Mouse (Mus musculus) heart, embryonic 16.5 days (tissue): ENCODE measurements around the gene Cnih3. TPM values are rescaled to one million over a fixed set of nuclear protein-coding genes. Genes with fewer than 3 reads are reported as not detected.

Experiments used
- ATAC-seq: fragments of 200-750 bp; cut with Nextera tagmentation; replicated peaks from 2 replicates; pipeline ENCODE4 v1.8.0; 2017; ENCODE audit warnings: moderate number of reproducible peaks; ENCODE audit not compliant: insufficient read depth, low FRiP score; ENCODE audit errors: extremely low read depth
- H3K27ac ChIP-seq: fragments of 300-500 bp; sonication (generic); 2 replicates; pipeline ENCODE4 v1.5.1; 2014; ENCODE audit warnings: mild to moderate bottlenecking, low read length, control low read depth, moderate library complexity
- H3K27me3 ChIP-seq: fragments of 300-500 bp; sonication (generic); 2 replicates; pipeline ENCODE4 v1.6.1; 2014; ENCODE audit warnings: low read length, mixed read lengths; ENCODE audit not compliant: control insufficient read depth, insufficient read depth
- H3K36me3 ChIP-seq: fragments of 300-500 bp; sonication (generic); 2 replicates; pipeline ENCODE4 v1.6.1; 2014; ENCODE audit not compliant: control insufficient read depth, insufficient read depth
- H3K4me1 ChIP-seq: fragments of 300-500 bp; sonication (generic); 2 replicates; pipeline ENCODE4 v1.6.1; 2014; ENCODE audit warnings: low read length, mixed read lengths; ENCODE audit not compliant: control insufficient read depth, insufficient read depth
- H3K4me2 ChIP-seq: fragments of 300-500 bp; sonication (generic); 2 replicates; pipeline ENCODE4 v1.6.1; 2014; ENCODE audit warnings: low read depth, mild to moderate bottlenecking, control low read depth, low read length
- H3K4me3 ChIP-seq: fragments of 300-500 bp; sonication (generic); 2 replicates; pipeline ENCODE4 v1.5.1; 2014; ENCODE audit warnings: mild to moderate bottlenecking, control low read depth, low read length
- H3K9ac ChIP-seq: fragments of 300-500 bp; sonication (generic); 2 replicates; pipeline ENCODE4 v1.6.1; 2014; ENCODE audit warnings: low read length, control low read depth
- H3K9me3 ChIP-seq: fragments of 300-500 bp; sonication (generic); replicated peaks from 2 replicates; pipeline ENCODE4 v1.6.1; 2016; ENCODE audit warnings: low read length; ENCODE audit not compliant: control insufficient read depth
- WGBS: fragments of 180-500 bp; shearing (Covaris S2); extraction: QIAGEN DNeasy Blood & Tissue Kit; methylation state at CpG from one replicate; pipeline ENCODE4 v1.1.7; 2014; 5-methylcytosine and 5-hydroxymethylcytosine counted together
- polyA plus RNA-seq: library from polyadenylated mRNA; unstranded; fragments of >200 nt; fragmentation: Nextera tagmentation; extraction: Ambion mirVana; gene quantifications from 2 replicates; pipeline ENCODE4 v1.2.1, GENCODE M21; 2015

Gene Cnih3
- polyA plus RNA-seq, 1 experiment from 2014 or later, result not detected

DNA sequence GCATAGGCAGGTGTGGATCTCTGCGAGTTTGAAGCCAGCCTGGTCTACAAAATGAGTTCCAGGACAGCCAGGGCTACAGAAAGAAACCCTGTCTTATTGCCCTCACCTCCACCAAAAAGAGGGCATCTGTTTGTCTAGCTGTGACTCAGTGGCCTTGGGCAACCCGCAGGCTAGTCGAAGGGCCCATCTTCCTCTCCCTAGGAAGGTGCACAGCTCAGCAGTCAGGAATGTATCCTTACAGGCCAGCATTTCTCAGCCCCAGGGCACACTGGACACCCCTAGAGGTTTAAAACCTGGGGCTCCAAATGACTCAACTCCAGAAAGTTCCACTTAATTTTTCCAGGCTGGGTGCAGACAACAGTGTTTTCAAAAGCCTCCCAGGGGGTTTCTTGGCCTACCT lies 73.0 kb downstream of the Cnih3 start:
- Histone ChIP-seq H3K9me3 (no peaks in the 10 kb centered on the region), H3K9ac (no peak overlapping the region), H3K4me2 (no peak overlapping the region), H3K4me1 (peaks cover 11% of the 10 kb centered on the region; the same call in 1 of the 2 replicates), H3K27ac (no peak overlapping the region), H3K27me3 (no peaks in the 10 kb centered on the region), H3K36me3 (no peaks in the 10 kb centered on the region), H3K4me3 (no peak overlapping the region)
- no peak for ATAC-seq
- 76% methylated on average over 3 of the region's 3 CpGs for WGBS

GRCm38 (mm10) chr1:181426406-181426805 lies 74.0 kb downstream of the Cnih3 start:
- Histone ChIP-seq H3K4me3 (no peak overlapping the region), H3K4me1 (peaks cover 7% of the 10 kb centered on the region; the same call in 1 of the 2 replicates), H3K36me3 (no peaks in the 10 kb centered on the region), H3K27me3 (no peaks in the 10 kb centered on the region), H3K4me2 (no peak overlapping the region), H3K9ac (no peak overlapping the region), H3K27ac (no peak overlapping the region), H3K9me3 (no peaks in the 10 kb centered on the region)
- 71% methylated on average over 5 of the region's 5 CpGs for WGBS
- ATAC-seq, result no peak

GRCm38 (mm10) chr1:181433263-181433662 lies 80.8 kb downstream of the Cnih3 start:
- Histone ChIP-seq H3K9ac (no peak overlapping the region), H3K4me3 (no peak overlapping the region), H3K36me3 (no peaks in the 10 kb centered on the region), H3K4me2 (no peak overlapping the region), H3K4me1 (no peaks in the 10 kb centered on the region), H3K9me3 (no peaks in the 10 kb centered on the region), H3K27me3 (no peaks in the 10 kb centered on the region), H3K27ac (no peak overlapping the region)
- 85% methylated on average over 5 of the region's 5 CpGs for WGBS
- no peak for ATAC-seq

GRCm38 (mm10) chr1:181435414-181435813 lies 83.0 kb downstream of the Cnih3 start:
- no peak for ATAC-seq
- no peaks in the 10 kb centered on the region for H3K4me1 ChIP-seq
- no peak overlapping the region for H3K9ac ChIP-seq
- 50% methylated on average over 5 of the region's 5 CpGs for whole genome bisulfite sequencing
- H3K4me2 ChIP-seq, result no peak overlapping the region
- H3K9me3 ChIP-seq, result no peaks in the 10 kb centered on the region
- H3K36me3 ChIP-seq, result no peaks in the 10 kb centered on the region
- H3K4me3 ChIP-seq, result no peak overlapping the region
- no peaks in the 10 kb centered on the region for H3K27me3 ChIP-seq
- no peak overlapping the region for H3K27ac ChIP-seq

DNA sequence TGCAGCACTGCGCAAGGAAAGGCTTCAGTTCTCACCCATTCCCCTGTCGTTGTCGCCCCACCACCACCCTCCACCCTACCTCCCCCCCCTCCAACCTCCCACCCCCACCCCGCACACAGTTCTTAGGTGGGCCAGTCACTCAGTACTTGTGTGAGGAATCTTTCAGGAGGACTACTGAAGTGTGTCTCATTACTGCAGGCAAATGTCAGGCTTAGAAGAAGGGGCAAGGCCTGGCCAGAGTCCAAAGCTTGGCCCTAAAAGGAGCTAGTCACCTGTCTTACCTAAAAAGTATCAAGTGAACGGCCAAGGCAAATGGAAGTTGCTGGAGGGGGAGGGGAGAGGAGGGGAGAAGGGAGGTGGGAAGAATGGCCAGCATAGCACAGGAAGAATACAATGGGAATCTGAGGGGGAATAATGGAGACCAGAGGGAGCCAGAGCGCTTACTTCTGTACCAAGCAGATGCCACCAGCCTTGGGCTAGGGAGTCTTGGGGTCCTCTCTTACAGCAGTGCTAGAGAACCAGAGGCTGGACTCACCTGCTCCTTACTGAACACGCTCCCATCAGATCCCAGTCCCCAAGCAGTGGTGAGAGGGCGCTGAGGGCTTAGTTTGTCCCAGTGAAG lies 88.7 kb downstream of the Cnih3 start:
- H3K27ac ChIP-seq, result peak overlapping the region; percentile 55; the same call in 1 of the 2 replicates
- H3K4me1 ChIP-seq, result peaks cover 22% of the 10 kb centered on the region
- H3K27me3 ChIP-seq, result no peaks in the 10 kb centered on the region
- no peak overlapping the region for H3K4me3 ChIP-seq
- ATAC-seq, result no peak
- 70% methylated on average over 8 of the region's 8 CpGs for WGBS
- H3K9me3 ChIP-seq, result no peaks in the 10 kb centered on the region
- no peak overlapping the region for H3K9ac ChIP-seq
- no peaks in the 10 kb centered on the region for H3K36me3 ChIP-seq
- H3K4me2 ChIP-seq, result no peak overlapping the region

- no peaks in the 10 kb centered on the region for H3K27me3 ChIP-seq
- 56% methylated on average over 7 of the region's 7 CpGs for WGBS
- H3K27ac ChIP-seq, result peak overlapping the region; percentile 55; the same call in 1 of the 2 replicates
- peaks cover 28% of the 10 kb centered on the region for H3K4me1 ChIP-seq
- no peaks in the 10 kb centered on the region for H3K36me3 ChIP-seq
- H3K4me2 ChIP-seq, result no peak overlapping the region
- no peaks in the 10 kb centered on the region for H3K9me3 ChIP-seq
- no peak overlapping the region for H3K9ac ChIP-seq
- no peak for ATAC-seq
- no peak overlapping the region for H3K4me3 ChIP-seq
Observed at GRCm38 (mm10) chr1:181441654-181442241, 89.3 kb downstream of the Cnih3 start.

DNA sequence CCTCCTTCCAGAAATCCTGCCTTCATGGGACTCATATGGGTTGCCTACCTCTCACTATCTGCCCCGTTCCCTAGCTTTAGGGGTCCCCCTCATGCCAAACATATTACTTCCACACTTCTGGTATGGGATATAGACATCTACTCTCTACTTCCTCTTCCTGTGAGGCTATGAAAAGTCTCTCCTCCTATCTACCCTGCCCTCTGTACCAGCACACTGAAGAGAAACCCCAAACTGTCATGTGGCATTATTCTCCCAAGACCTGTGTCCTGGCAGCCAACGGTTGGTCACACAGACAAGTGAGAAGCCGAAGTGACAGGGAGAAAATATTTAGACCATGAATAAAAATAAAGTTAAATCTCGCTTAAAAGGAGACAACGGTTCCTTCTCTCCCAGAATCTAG lies 92.6 kb downstream of the Cnih3 start:
- ATAC-seq, result no peak
- Histone ChIP-seq H3K27me3 (no peaks in the 10 kb centered on the region), H3K9ac (no peak overlapping the region), H3K4me1 (peaks cover 45% of the 10 kb centered on the region), H3K36me3 (no peaks in the 10 kb centered on the region), H3K4me3 (no peak overlapping the region), H3K9me3 (no peaks in the 10 kb centered on the region), H3K4me2 (no peak overlapping the region), H3K27ac (no peak overlapping the region)
- 82% methylated on average over 5 of the region's 5 CpGs for WGBS

DNA sequence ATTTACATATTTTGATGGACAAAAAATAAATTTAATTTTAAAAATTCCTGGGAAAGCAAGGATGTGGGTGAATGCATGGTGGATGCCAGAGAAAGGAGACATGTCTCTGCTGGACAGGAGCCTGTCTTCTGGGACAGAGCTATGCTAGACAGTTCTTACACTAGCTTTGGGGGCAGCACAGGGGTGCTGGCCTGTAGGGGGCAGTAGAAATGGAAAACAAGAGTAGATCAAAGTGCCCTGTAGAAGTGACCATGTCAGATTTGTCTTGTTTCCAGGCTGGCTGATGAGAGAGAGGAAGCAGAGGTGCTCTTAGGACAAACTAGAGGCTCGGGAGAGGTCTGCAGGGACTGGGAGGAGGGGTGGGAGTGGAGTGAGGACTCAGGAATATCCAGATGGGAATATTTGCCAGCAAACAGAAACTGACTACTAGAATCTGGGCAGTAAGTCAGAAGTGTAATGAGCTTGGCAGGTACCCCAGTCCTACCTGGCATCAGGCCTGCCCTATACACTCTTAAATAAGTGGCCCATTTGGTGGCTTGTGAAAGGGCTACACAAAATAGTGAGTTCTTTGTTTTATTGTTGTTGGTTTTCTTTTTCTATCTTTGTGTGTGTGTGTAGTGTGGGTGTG lies 93.3 kb downstream of the Cnih3 start:
- no peak for ATAC-seq
- Histone ChIP-seq H3K9me3 (no peaks in the 10 kb centered on the region), H3K4me1 (peaks cover 45% of the 10 kb centered on the region), H3K4me3 (no peak overlapping the region), H3K36me3 (no peaks in the 10 kb centered on the region), H3K9ac (no peak overlapping the region), H3K4me2 (peak overlapping the region; percentile 27; the same call in 1 of the 2 replicates), H3K27ac (peak overlapping the region; percentile 82), H3K27me3 (no peaks in the 10 kb centered on the region)
- WGBS, result 7% methylated on average over 1 of the region's 1 CpGs

DNA sequence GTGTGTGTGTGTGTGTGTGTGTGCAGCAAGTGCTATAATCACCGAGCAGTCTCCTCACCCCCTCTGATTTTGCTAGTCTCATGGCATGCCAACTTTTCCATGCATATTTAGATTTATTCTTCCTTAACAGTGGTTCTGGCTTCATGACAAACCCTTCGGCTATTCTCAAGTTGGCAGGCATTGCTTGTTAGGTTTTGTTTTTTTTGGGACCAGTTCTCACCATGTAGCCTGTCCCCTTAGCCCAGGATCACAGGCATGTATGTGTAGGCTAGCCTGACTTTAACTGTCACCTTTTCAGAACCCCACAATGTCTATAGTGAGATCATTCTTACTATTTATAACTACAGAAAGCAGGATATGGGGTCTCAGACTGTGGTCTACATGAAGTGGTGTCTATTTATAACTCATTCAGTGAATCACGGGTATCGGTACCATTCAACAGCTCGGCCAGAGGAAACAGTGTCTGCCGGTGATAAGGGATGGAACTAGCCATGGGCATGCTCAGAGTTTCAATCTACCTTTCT lies 94.2 kb downstream of the Cnih3 start:
- Histone ChIP-seq H3K27ac (peak overlapping the region; percentile 82), H3K27me3 (no peaks in the 10 kb centered on the region), H3K36me3 (no peaks in the 10 kb centered on the region), H3K4me2 (peak overlapping the region; percentile 27), H3K4me3 (no peak overlapping the region), H3K4me1 (peaks cover 37% of the 10 kb centered on the region), H3K9me3 (no peaks in the 10 kb centered on the region), H3K9ac (no peak overlapping the region)
- ATAC-seq, result peak; percentile 83
- 17% methylated on average over 6 of the region's 6 CpGs for WGBS
